Mouse (Mus musculus): ENCODE results near the gene Trpv5. TPM values are rescaled to one million over a fixed set of nuclear protein-coding genes. Genes with fewer than 3 reads are reported as not detected.

Trpv5 gene
- polyA plus RNA-seq, 1 experiment: 0.12 TPM

DNA sequence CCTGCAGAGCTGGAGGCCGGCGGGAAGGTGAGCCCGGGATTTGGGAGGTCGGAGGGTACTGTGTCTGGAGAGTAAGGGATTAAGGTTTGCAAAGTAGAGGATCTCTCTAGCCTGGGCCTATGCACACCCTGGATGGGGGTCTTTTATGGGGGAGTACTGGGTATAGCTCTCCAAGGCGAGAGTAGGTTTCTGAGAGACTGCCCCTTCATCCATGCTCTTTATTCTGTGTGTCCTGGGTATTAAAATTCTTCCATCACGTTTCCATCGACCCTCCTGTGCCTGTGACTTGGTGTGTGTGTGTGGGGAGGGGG lies 74.8 kb downstream of the Trpv5 start:
- H3K4me3 ChIP-seq (ENCODE audit: control insufficient read depth, low read depth, low read length): peak overlapping the region; percentile 84
- no peaks in the 10 kb centered on the region for H3K27me3 ChIP-seq (ENCODE audit: control insufficient read depth, insufficient read depth, low read length)
- H3K27ac ChIP-seq (ENCODE audit: control insufficient read depth, insufficient read depth, low read depth, low read length): no peak overlapping the region
- no peaks in the 10 kb centered on the region for H3K36me3 ChIP-seq (ENCODE audit: control insufficient read depth, insufficient read depth, low read length)
- TF ChIP-seq CTCF (IDR thresholded peaks at IDR 0.05; ENCODE audit: control insufficient read depth, insufficient read depth, insufficient replicate concordance, low read depth, low read length): no peak
- TF ChIP-seq POLR2A (IDR thresholded peaks at IDR 0.05; ENCODE audit: control insufficient read depth, low read depth, low read length): no peak
- H3K4me1 ChIP-seq (ENCODE audit: control insufficient read depth, insufficient read depth, low read length): peaks cover 4% of the 10 kb centered on the region

DNA sequence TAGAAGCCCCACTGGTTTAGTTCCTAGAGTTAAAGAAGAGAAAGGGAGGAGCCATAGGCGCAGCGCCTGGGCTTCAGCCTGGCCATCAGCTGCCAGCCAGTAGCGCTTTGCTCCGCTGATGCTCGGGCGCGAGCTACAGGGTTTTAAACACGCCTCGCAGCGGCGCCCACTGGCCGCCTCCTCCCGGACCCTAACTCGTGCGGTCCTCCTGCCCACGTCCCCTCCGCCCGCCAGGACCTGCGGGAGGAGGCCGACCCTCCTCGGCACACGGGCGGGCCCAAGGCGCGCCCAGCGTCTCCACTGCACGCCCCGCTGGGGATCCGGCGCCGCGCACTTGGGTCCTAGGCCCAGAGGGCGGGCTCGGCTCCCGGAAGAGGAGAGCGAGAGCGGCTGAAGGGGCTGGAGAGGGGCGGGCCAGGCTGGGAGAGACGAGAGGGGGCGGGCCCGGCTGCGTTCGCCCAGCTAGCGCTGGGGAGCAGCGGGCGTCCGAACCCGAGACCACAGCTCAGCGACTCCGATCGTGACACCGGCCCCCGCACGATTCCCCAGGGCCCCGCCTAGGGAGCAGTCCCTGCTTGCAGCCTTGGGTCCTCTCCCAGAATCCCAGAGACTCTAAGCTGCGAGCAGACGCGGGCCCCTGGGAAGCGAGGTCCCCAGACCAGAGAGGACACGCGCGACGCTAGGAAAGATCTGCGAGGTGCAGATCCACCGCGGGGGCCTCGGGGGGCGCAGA lies 75.3 kb downstream of the Trpv5 start, which contains the start of gene Ephb6:
Gene Ephb6, plus strand, starts transcription at position 422 of the 733 bp plus-strand sequence.
- TF ChIP-seq POLR2A (IDR thresholded peaks at IDR 0.05; ENCODE audit: control insufficient read depth, low read depth, low read length): no peak
- no peak for TF ChIP-seq CTCF (IDR thresholded peaks at IDR 0.05; ENCODE audit: control insufficient read depth, insufficient read depth, insufficient replicate concordance, low read depth, low read length)
- peaks cover 4% of the 10 kb centered on the region for H3K4me1 ChIP-seq (ENCODE audit: control insufficient read depth, insufficient read depth, low read length)
- no peaks in the 10 kb centered on the region for H3K27me3 ChIP-seq (ENCODE audit: control insufficient read depth, insufficient read depth, low read length)
- no peaks in the 10 kb centered on the region for H3K36me3 ChIP-seq (ENCODE audit: control insufficient read depth, insufficient read depth, low read length)
- H3K27ac ChIP-seq (ENCODE audit: control insufficient read depth, insufficient read depth, low read depth, low read length): no peak within 1 kb of the TSS
- peak within 1 kb of the TSS; percentile 84 for H3K4me3 ChIP-seq (ENCODE audit: control insufficient read depth, low read depth, low read length)

DNA sequence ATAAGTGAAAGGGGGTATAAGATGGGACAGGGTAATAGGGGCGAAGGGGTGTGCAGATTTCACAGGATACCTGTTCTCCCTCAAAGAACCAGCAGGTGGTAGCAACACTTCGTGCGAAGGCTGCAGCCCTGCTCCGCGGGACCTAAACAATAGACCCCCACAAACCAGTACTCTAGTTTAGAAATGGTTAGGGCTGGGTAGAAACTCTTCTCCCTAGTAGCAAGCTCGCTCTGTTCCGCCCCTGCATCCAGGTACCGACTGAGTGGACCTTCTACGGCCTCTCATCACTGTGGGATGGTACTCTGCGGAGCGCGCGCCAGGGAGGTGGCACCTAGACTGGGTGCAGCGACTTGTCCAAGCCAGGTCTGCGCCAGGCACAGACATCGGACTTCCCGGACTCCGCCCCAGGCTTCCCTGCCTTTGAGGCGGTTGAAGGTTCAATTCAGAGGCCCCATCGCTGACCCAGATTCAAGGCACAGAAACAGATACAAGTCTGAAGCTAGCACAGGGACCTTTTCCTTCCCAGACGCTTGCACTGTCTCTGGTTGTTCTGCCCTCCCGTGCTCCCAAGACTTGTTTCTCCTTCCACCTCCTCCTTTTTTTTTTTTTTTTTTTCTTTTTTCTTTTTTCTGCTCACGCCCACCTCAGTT lies 76.0 kb downstream of the Trpv5 start:
- Histone ChIP-seq H3K36me3 (ENCODE audit: control insufficient read depth, insufficient read depth, low read length) (no peaks in the 10 kb centered on the region), H3K4me1 (ENCODE audit: control insufficient read depth, insufficient read depth, low read length) (peaks cover 4% of the 10 kb centered on the region), H3K27me3 (ENCODE audit: control insufficient read depth, insufficient read depth, low read length) (no peaks in the 10 kb centered on the region), H3K27ac (ENCODE audit: control insufficient read depth, insufficient read depth, low read depth, low read length) (no peak overlapping the region), H3K4me3 (ENCODE audit: control insufficient read depth, low read depth, low read length) (peak overlapping the region; percentile 84)
- TF ChIP-seq POLR2A (IDR thresholded peaks at IDR 0.05; ENCODE audit: control insufficient read depth, low read depth, low read length) (no peak), CTCF (IDR thresholded peaks at IDR 0.05; ENCODE audit: control insufficient read depth, insufficient read depth, insufficient replicate concordance, low read depth, low read length) (peak; percentile 45; the same call in 1 of the 2 replicates)

Other genes with a start within 250 kb of the Trpv5 start
- gene Gm10334, start 234.6 kb downstream of the Trpv5 start, polyA plus RNA-seq (2012; rRNA removed): not detected in 2 replicates
- not detected in 2 replicates for gene Prss1, start 221.8 kb downstream of the Trpv5 start, polyA plus RNA-seq (2012; rRNA removed)
- gene Prss2, start 159.0 kb downstream of the Trpv5 start, polyA plus RNA-seq (2012; rRNA removed): 1.3 and 2.9 TPM in 2 replicates
- gene Ephb6, start 75.3 kb downstream of the Trpv5 start, polyA plus RNA-seq (2012; rRNA removed): 3.2 and 3.3 TPM in 2 replicates
- gene Trpv6, start 44.4 kb downstream of the Trpv5 start, polyA plus RNA-seq (2012; rRNA removed): 0.42 and 3.0 TPM in 2 replicates
- 508 and 690 TPM in 2 replicates for gene Llcfc1, start 3.7 kb upstream of the Trpv5 start, polyA plus RNA-seq (2012; rRNA removed)
- gene Kel, start 23.6 kb upstream of the Trpv5 start, polyA plus RNA-seq (2012; rRNA removed): 1.2 and 3.4 TPM in 2 replicates
- gene Olfr459, start 94.4 kb upstream of the Trpv5 start, polyA plus RNA-seq (2012; rRNA removed): not detected in 2 replicates
- gene Pip, start 166.8 kb upstream of the Trpv5 start, polyA plus RNA-seq (2012; rRNA removed): not detected in 2 replicates
- not detected in 2 replicates for gene Sval2, start 172.2 kb upstream of the Trpv5 start, polyA plus RNA-seq (2012; rRNA removed)

Data from testis, adult 2 months (tissue).